Mouse (Mus musculus) forebrain, embryonic 11.5 days (tissue): ENCODE data around the gene Fam193a. TPM values are rescaled to one million over a fixed set of nuclear protein-coding genes. Genes with fewer than 3 reads are reported as not detected.

ENCODE experiments used
- ATAC-seq: fragments of 200-750 bp; cut with Nextera tagmentation; replicated peaks from 2 replicates; pipeline ENCODE4 v1.8.0; 2017; ENCODE audit warnings: moderate TSS enrichment; ENCODE audit not compliant: low FRiP score
- DNase-seq: peaks from one replicate; pipeline ENCODE4 v3.0.0-alpha.2; 2017; ENCODE audit warnings: low spot score
- H3K27ac ChIP-seq: fragments of 300-500 bp; sonication (generic); 2 replicates; pipeline ENCODE4 v1.5.1; 2014; ENCODE audit warnings: low read depth, low read length
- H3K27me3 ChIP-seq: fragments of 300-500 bp; sonication (generic); 2 replicates; pipeline ENCODE4 v1.6.1; 2014; ENCODE audit warnings: mild to moderate bottlenecking, low read length, mixed read lengths; ENCODE audit not compliant: control insufficient read depth, insufficient read depth
- H3K36me3 ChIP-seq: fragments of 300-500 bp; sonication (generic); 2 replicates; pipeline ENCODE4 v1.6.1; 2014; ENCODE audit warnings: mild to moderate bottlenecking, low read length, moderate library complexity, mixed read lengths; ENCODE audit not compliant: control insufficient read depth, insufficient read depth
- H3K4me1 ChIP-seq: fragments of 300-500 bp; sonication (generic); replicated peaks from 2 replicates; pipeline ENCODE4 v1.6.1; 2014; ENCODE audit warnings: low read length, mixed read lengths; ENCODE audit not compliant: control insufficient read depth, insufficient read depth
- H3K4me2 ChIP-seq: fragments of 300-500 bp; sonication (generic); 2 replicates; pipeline ENCODE4 v1.6.1; 2014; ENCODE audit warnings: low read depth, mild to moderate bottlenecking, low read length, moderate library complexity, mixed read lengths; ENCODE audit not compliant: severe bottlenecking
- H3K4me3 ChIP-seq: fragments of 300-500 bp; sonication (generic); 2 replicates; pipeline ENCODE4 v1.5.1; 2014; ENCODE audit warnings: low read depth, low read length
- H3K9ac ChIP-seq: fragments of 300-500 bp; sonication (generic); 2 replicates; pipeline ENCODE4 v1.6.1; 2014; ENCODE audit warnings: low read length
- H3K9me3 ChIP-seq: fragments of 300-500 bp; sonication (generic); 2 replicates; pipeline ENCODE4 v1.6.1; 2016; ENCODE audit warnings: low read length, mixed read lengths; ENCODE audit not compliant: control insufficient read depth
- WGBS: fragments of 180-500 bp; shearing (Covaris S2); extraction: QIAGEN DNeasy Blood & Tissue Kit; methylation state at CpG from one replicate; pipeline ENCODE4 v1.1.7; 2014; 5-methylcytosine and 5-hydroxymethylcytosine counted together
- polyA plus RNA-seq: library from polyadenylated mRNA; unstranded; fragments of >200 nt; fragmentation: Nextera tagmentation; extraction: Ambion mirVana; gene quantifications from 2 replicates; pipeline ENCODE4 v1.2.1, GENCODE M21; 2014

Fam193a gene
- polyA plus RNA-seq, 1 experiment from 2014 or later = 19.6 TPM

GRCm38 (mm10) chr5:34395347-34395746 is 25.6 kb downstream of the Fam193a start:
- WGBS = 92% methylated on average over 1 of the region's 1 CpGs
- ATAC-seq (no peak), DNase-seq (no peak)
- Histone ChIP-seq H3K27ac (no peak overlapping the region), H3K4me2 (no peak overlapping the region), H3K4me1 (no peaks in the 10 kb centered on the region), H3K9me3 (no peaks in the 10 kb centered on the region), H3K9ac (no peak overlapping the region), H3K27me3 (no peaks in the 10 kb centered on the region), H3K4me3 (no peak overlapping the region), H3K36me3 (no peaks in the 10 kb centered on the region)

GRCm38 (mm10) chr5:34395850-34396540 is 26.3 kb downstream of the Fam193a start:
- Histone ChIP-seq H3K36me3 (no peaks in the 10 kb centered on the region), H3K9ac (no peak overlapping the region), H3K27ac (no peak overlapping the region), H3K27me3 (no peaks in the 10 kb centered on the region), H3K4me1 (no peaks in the 10 kb centered on the region), H3K9me3 (no peaks in the 10 kb centered on the region), H3K4me3 (no peak overlapping the region), H3K4me2 (no peak overlapping the region)
- DNase-seq (no peak), ATAC-seq (no peak)
- WGBS = 93% methylated on average over 2 of the region's 2 CpGs

- DNase-seq = no peak
Measured at GRCm38 (mm10) chr5:34397866-34398265, 28.1 kb downstream of the Fam193a start.

GRCm38 (mm10) chr5:34398326-34398725 is 28.6 kb downstream of the Fam193a start:
- ATAC-seq = no peak
- H3K27ac ChIP-seq = no peak overlapping the region
- no peak overlapping the region for H3K4me3 ChIP-seq
- H3K9me3 ChIP-seq = no peaks in the 10 kb centered on the region
- no peaks in the 10 kb centered on the region for H3K4me1 ChIP-seq
- no peaks in the 10 kb centered on the region for H3K27me3 ChIP-seq
- no peak overlapping the region for H3K4me2 ChIP-seq
- WGBS = 93% methylated on average over 1 of the region's 1 CpGs
- H3K9ac ChIP-seq = no peak overlapping the region
- no peak for DNase-seq
- no peaks in the 10 kb centered on the region for H3K36me3 ChIP-seq

More at GRCm38 (mm10) chr5:34397866-34398265, 28.1 kb downstream of the Fam193a start:
- H3K9me3 ChIP-seq = no peaks in the 10 kb centered on the region
- H3K4me1 ChIP-seq = no peaks in the 10 kb centered on the region
- 94% methylated on average over 2 of the region's 2 CpGs for WGBS
- no peak overlapping the region for H3K4me2 ChIP-seq
- H3K27ac ChIP-seq = no peak overlapping the region
- no peaks in the 10 kb centered on the region for H3K27me3 ChIP-seq
- no peaks in the 10 kb centered on the region for H3K36me3 ChIP-seq
- ATAC-seq = no peak
- H3K4me3 ChIP-seq = no peak overlapping the region
- H3K9ac ChIP-seq = no peak overlapping the region

GRCm38 (mm10) chr5:34407366-34407918 is 37.7 kb downstream of the Fam193a start:
- Histone ChIP-seq H3K27ac (no peak overlapping the region), H3K4me2 (no peak overlapping the region), H3K27me3 (no peaks in the 10 kb centered on the region), H3K9ac (no peak overlapping the region), H3K9me3 (no peaks in the 10 kb centered on the region), H3K4me1 (no peaks in the 10 kb centered on the region; the same call in 1 of the 2 replicates), H3K4me3 (no peak overlapping the region), H3K36me3 (no peaks in the 10 kb centered on the region)
- WGBS = 88% methylated on average over 6 of the region's 6 CpGs
- DNase-seq (no peak), ATAC-seq (no peak)

- Histone ChIP-seq H3K27ac (no peak overlapping the region), H3K27me3 (no peaks in the 10 kb centered on the region), H3K4me3 (no peak overlapping the region), H3K9me3 (no peaks in the 10 kb centered on the region), H3K4me2 (no peak overlapping the region), H3K4me1 (no peaks in the 10 kb centered on the region; the same call in 1 of the 2 replicates), H3K9ac (no peak overlapping the region), H3K36me3 (no peaks in the 10 kb centered on the region)
- WGBS = 91% methylated on average over 1 of the region's 1 CpGs
- DNase-seq (no peak), ATAC-seq (no peak)
Measured at GRCm38 (mm10) chr5:34409002-34409401, 39.3 kb downstream of the Fam193a start.

GRCm38 (mm10) chr5:34410819-34411218 is 41.1 kb downstream of the Fam193a start:
- no peak for ATAC-seq
- 90% methylated on average over 4 of the region's 4 CpGs for WGBS
- Histone ChIP-seq H3K4me3 (no peak overlapping the region), H3K4me2 (no peak overlapping the region), H3K36me3 (no peaks in the 10 kb centered on the region), H3K9ac (no peak overlapping the region), H3K27me3 (no peaks in the 10 kb centered on the region), H3K9me3 (no peaks in the 10 kb centered on the region), H3K4me1 (no peaks in the 10 kb centered on the region; the same call in 1 of the 2 replicates), H3K27ac (no peak overlapping the region)
- no peak for DNase-seq

GRCm38 (mm10) chr5:34413921-34414320 is 44.2 kb downstream of the Fam193a start:
- H3K27me3 ChIP-seq = no peaks in the 10 kb centered on the region

More at GRCm38 (mm10) chr5:34413921-34414320, 44.2 kb downstream of the Fam193a start:
- H3K4me2 ChIP-seq = no peak overlapping the region
- H3K27ac ChIP-seq = no peak overlapping the region
- H3K4me1 ChIP-seq = no peaks in the 10 kb centered on the region
- ATAC-seq (no peak), DNase-seq (no peak)
- no peak overlapping the region for H3K4me3 ChIP-seq
- H3K9me3 ChIP-seq = no peaks in the 10 kb centered on the region
- H3K9ac ChIP-seq = no peak overlapping the region
- WGBS = 89% methylated on average over 2 of the region's 2 CpGs
- no peaks in the 10 kb centered on the region for H3K36me3 ChIP-seq
